Mouse (Mus musculus) heart, adult 9 months (tissue): ENCODE data around the gene Zscan25.
"Not testable (repeated sequence)": the region's sequence is repeated elsewhere in the genome, so short reads cannot be mapped to it uniquely, and the experiment has no call there.

ENCODE experiments used
- DNase-seq, 2 experiments: peaks; one replicate each; pipeline ENCODE4 v3.0.0; 2022; ENCODE audit warnings: low spot score in 2 of 2

Zscan25 gene

GRCm38 (mm10) chr5:145280371-145281143 is at the start of gene Zscan25:
Gene Zscan25 (plus strand): TSS chr5:145280500.
- DNase-seq = peak; percentile 92

- DNase-seq = no peak
Measured at GRCm38 (mm10) chr5:145230641-145231040, 49.7 kb upstream of the Zscan25 start.

- peak; percentile 98 to 99 for DNase-seq
Measured at GRCm38 (mm10) chr5:145231367-145231871, 48.9 kb upstream of the Zscan25 start, which contains the start of gene Zfp655. Gene Zfp655 (plus strand): TSS chr5:145231715.

GRCm38 (mm10) chr5:145231893-145232411 is 48.3 kb upstream of the Zscan25 start:
- DNase-seq = no peak

GRCm38 (mm10) chr5:145234636-145235035 is 45.7 kb upstream of the Zscan25 start:
- DNase-seq = no peak

GRCm38 (mm10) chr5:145249520-145249919 is 30.8 kb upstream of the Zscan25 start:
- DNase-seq = no peak

- DNase-seq = not testable (repeated sequence)
Measured at GRCm38 (mm10) chr5:145273568-145273967, 6.7 kb upstream of the Zscan25 start.

GRCm38 (mm10) chr5:145279948-145280347 is 352 bp upstream of the Zscan25 start:
- DNase-seq = no peak

- DNase-seq = no peak
Measured at GRCm38 (mm10) chr5:145288382-145288781, 8.1 kb downstream of the Zscan25 start.

- no peak for DNase-seq
Measured at GRCm38 (mm10) chr5:145290697-145291096, 10.4 kb downstream of the Zscan25 start.

GRCm38 (mm10) chr5:145292398-145292797 is 12.1 kb downstream of the Zscan25 start:
- DNase-seq = no peak

GRCm38 (mm10) chr5:145300469-145300868 is 20.2 kb downstream of the Zscan25 start:
- DNase-seq = no peak

- not testable (repeated sequence) for DNase-seq
Measured at GRCm38 (mm10) chr5:145301796-145302195, 21.5 kb downstream of the Zscan25 start.

- DNase-seq = no peak
Measured at GRCm38 (mm10) chr5:145302424-145302823, 22.1 kb downstream of the Zscan25 start.

GRCm38 (mm10) chr5:145306953-145307352 is 26.7 kb downstream of the Zscan25 start:
- not testable (repeated sequence) for DNase-seq

- DNase-seq = not testable (repeated sequence)
Measured at GRCm38 (mm10) chr5:145307811-145308210, 27.5 kb downstream of the Zscan25 start.

GRCm38 (mm10) chr5:145313845-145314244 is 33.5 kb downstream of the Zscan25 start:
- no peak for DNase-seq

GRCm38 (mm10) chr5:145317141-145317540 is 36.8 kb downstream of the Zscan25 start:
- DNase-seq = no peak

- not testable (repeated sequence) for DNase-seq
Measured at GRCm38 (mm10) chr5:145338756-145339155, 58.5 kb downstream of the Zscan25 start.
